Mouse (Mus musculus) myocyte (in vitro differentiated cells): Measurements from ENCODE around the gene Acsf3.

Experiments used
- CEBPB ChIP-seq: IDR thresholded peaks from 2 replicates; pipeline ENCODE4 v1.6.1; 2011; ENCODE audit warnings: mild to moderate bottlenecking, moderate library complexity; ENCODE audit not compliant: poor library complexity, insufficient read depth, severe bottlenecking
- E2F4 ChIP-seq: IDR thresholded peaks from one replicate; pipeline ENCODE4 v1.6.1; 2011; ENCODE audit warnings: mild to moderate bottlenecking, control low read depth, moderate library complexity; ENCODE audit not compliant: insufficient read depth
- MAX ChIP-seq: IDR thresholded peaks from one replicate; pipeline ENCODE4 v1.6.1; 2011; ENCODE audit warnings: low read depth, mild to moderate bottlenecking, control low read depth
- MYOD1 ChIP-seq, 3 experiments: IDR thresholded peaks; one replicate each; pipeline ENCODE4 v1.6.1; 2011; ENCODE audit warnings: control low read depth in 2 of 3, low read depth in 2 of 3, mild to moderate bottlenecking in 2 of 3, moderate library complexity in 1 of 3; ENCODE audit not compliant: insufficient read length in 2 of 3, control insufficient read depth in 1 of 3
- MYOG ChIP-seq, 3 experiments: IDR thresholded peaks; one replicate each; pipeline ENCODE4 v1.6.1; 2011; ENCODE audit warnings: control low read depth in 2 of 3, low read depth in 2 of 3, mild to moderate bottlenecking in 2 of 3; ENCODE audit not compliant: insufficient read length in 2 of 3, control insufficient read depth in 1 of 3, insufficient read depth in 1 of 3
- POLR2A ChIP-seq: IDR thresholded peaks from one replicate; pipeline ENCODE4 v1.6.1; 2011; ENCODE audit warnings: low read depth, mild to moderate bottlenecking, control low read depth, moderate library complexity; ENCODE audit not compliant: insufficient read length
- TCF12 ChIP-seq: IDR thresholded peaks from one replicate; pipeline ENCODE4 v1.6.1; 2011; ENCODE audit warnings: mild to moderate bottlenecking, control low read depth; ENCODE audit not compliant: poor library complexity, insufficient read depth, severe bottlenecking
- USF1 ChIP-seq: IDR thresholded peaks from one replicate; pipeline ENCODE4 v1.6.1; 2011; ENCODE audit warnings: low read depth, mild to moderate bottlenecking, control low read depth, moderate library complexity

GRCm38 (mm10) chr8:122784756-122785155 is 9.5 kb downstream of the Acsf3 start:
- no peak for TF ChIP-seq POLR2A
- no peak for TF ChIP-seq E2F4
- TF ChIP-seq MAX: no peak
- no peak for TF ChIP-seq TCF12
- TF ChIP-seq CEBPB: no peak
- no peak for TF ChIP-seq MYOD1 (IDR thresholded peaks at IDR 0.05; ENCODE audit: control insufficient read depth in 1 of 3, insufficient read length in 2 of 3, low read depth in 2 of 3)
- no peak for TF ChIP-seq USF1
- TF ChIP-seq MYOG (IDR thresholded peaks at IDR 0.05; ENCODE audit: control insufficient read depth in 1 of 3, insufficient read depth in 1 of 3, insufficient read length in 2 of 3, low read depth in 2 of 3): peak in 2 of 3 experiments; percentile 10 to 21
